Mouse (Mus musculus) macrophage (primary cell): ENCODE measurements around the gene Usp54. TPM values are rescaled to one million over a fixed set of nuclear protein-coding genes. Genes with fewer than 3 reads are reported as not detected.
A peak's percentile ranks its signal among the peaks of the same experiment; 100 is the strongest.
"Not testable (repeated sequence)": the region's sequence is repeated elsewhere in the genome, so short reads cannot be mapped to it uniquely, and the experiment has no call there.

ENCODE experiments used
- H3K27ac ChIP-seq: fragments of 350-480 bp; formaldehyde crosslinking; 2 replicates; pipeline ENCODE4 v1.9.0; 2021
- H3K36me3 ChIP-seq: fragments of 350-480 bp; formaldehyde crosslinking; 2 replicates; pipeline ENCODE4 v1.9.0; 2021; ENCODE audit errors: inconsistent target
- H3K4me3 ChIP-seq: fragments of 350-480 bp; formaldehyde crosslinking; 2 replicates; pipeline ENCODE4 v1.9.0; 2021; ENCODE audit errors: inconsistent target
- H3K79me2 ChIP-seq: fragments of 350-480 bp; formaldehyde crosslinking; 2 replicates; pipeline ENCODE4 v1.9.0; 2021; ENCODE audit errors: inconsistent target
- WGBS: methylation state at CpG from one replicate; pipeline ENCODE4 v1.1.7; 2026; ENCODE audit warnings: inconsistent platforms; ENCODE audit not compliant: missing documents; 5-methylcytosine and 5-hydroxymethylcytosine counted together
- polyA plus RNA-seq: library from polyadenylated mRNA; stranded (reverse); fragments of 250-400 nt; gene quantifications from 3 replicates; pipeline ENCODE4 v1.2.4, GENCODE M21; 2018; ENCODE audit warnings: inconsistent platforms

Gene Usp54
- polyA plus RNA-seq, 1 experiment from 2014 or later: 2.2 TPM

DNA sequence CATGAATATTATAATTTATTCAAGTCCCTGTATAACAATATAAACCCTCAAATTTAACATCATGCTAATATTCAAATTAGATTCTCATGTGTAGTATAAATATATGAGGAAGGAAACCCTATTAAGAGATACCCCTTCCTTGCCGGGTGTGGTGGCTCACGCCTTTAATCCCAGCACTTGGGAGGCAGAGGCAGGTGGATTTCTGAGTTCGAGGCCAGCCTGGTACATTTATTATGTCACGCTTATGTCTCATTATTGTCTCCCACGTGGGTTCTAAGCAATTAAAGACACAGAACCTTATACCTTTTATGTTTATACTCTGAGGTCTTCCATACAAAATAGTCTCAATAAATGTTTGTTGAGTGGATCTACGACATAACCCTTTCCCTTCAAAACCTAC, 2.2 kb downstream of the Usp54 start:
- no peaks in the 10 kb centered on the region for H3K36me3 ChIP-seq
- H3K4me3 ChIP-seq: no peak overlapping the region
- H3K27ac ChIP-seq: no peak overlapping the region
- peaks cover 10% of the 10 kb centered on the region; the same call in 1 of the 2 replicates for H3K79me2 ChIP-seq
- WGBS: 88% methylated on average over 6 of the region's 6 CpGs

DNA sequence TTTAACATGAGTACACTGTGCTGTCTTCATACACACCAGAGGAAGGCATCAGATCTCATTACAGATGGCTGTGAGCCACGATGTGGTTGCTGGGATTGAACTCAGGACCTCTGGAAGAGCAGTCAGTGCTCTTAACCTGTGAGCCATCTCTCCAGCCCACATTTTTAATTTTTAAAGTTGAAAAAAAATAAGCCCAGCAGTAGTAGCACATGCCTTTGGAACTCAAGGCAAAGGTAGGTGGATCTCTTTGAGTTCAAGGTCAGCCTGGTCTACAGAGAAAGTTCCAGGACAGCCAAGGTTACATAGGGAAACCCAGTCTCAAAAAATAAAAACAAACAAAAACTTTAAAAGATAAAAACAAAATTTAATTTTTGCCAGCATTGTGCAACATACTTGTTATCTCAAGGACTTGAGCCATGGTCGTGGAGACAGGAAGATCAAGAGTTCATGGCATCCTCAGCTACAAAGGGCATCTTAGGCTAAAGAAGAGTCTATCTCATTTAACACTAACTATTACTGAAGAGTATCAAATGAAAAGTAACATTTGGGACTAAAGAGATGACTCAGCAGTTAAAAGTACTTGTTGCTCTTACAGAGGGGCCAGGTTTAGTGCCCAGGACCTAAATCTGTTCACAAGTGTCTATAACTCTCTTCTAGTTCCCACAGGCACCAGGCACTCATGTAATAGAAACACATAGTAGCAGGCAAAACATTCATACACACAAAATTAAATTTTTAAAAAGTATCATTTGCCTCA, 2.9 kb downstream of the Usp54 start:
- no peaks in the 10 kb centered on the region for H3K36me3 ChIP-seq
- H3K4me3 ChIP-seq: no peak overlapping the region
- no peak overlapping the region for H3K27ac ChIP-seq
- peaks cover 10% of the 10 kb centered on the region; the same call in 1 of the 2 replicates for H3K79me2 ChIP-seq
- WGBS: 92% methylated on average over 2 of the region's 2 CpGs

- WGBS: 79% methylated on average over 3 of the region's 3 CpGs
- not testable (repeated sequence) for H3K79me2 ChIP-seq, H3K4me3 ChIP-seq, H3K36me3 ChIP-seq, H3K27ac ChIP-seq
Observed at GRCm38 (mm10) chr14:20636968-20637367, 3.9 kb downstream of the Usp54 start.

- 100% methylated on average over 2 of the region's 2 CpGs for WGBS
- Histone ChIP-seq H3K4me3 (no peak overlapping the region), H3K79me2 (no peaks in the 10 kb centered on the region), H3K36me3 (no peaks in the 10 kb centered on the region), H3K27ac (no peak overlapping the region)
Observed at GRCm38 (mm10) chr14:20635546-20635945, 5.3 kb downstream of the Usp54 start.

GRCm38 (mm10) chr14:20631253-20631652, 9.6 kb downstream of the Usp54 start:
- 43% methylated on average over 4 of the region's 4 CpGs for WGBS
- Histone ChIP-seq H3K4me3 (no peak overlapping the region), H3K79me2 (no peaks in the 10 kb centered on the region)

DNA sequence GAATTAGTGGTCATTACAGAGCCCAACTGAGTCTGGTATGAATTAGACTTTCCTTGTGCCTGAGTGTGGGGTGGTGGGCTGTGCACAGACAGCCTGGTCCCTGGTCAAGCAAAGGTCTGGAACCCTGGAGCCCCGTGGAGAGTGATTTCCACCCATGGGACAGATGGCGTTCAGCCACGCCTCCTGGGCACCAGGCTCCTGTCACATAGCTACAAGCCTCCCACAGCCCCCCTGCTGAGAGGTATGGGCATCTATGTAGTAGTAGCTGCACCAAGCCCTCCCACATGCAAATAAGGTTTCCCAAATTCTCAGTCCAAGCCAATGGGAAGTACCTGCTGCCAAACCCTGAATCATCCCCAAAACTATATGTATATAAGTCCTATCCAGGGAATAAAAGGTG, 13.9 kb downstream of the Usp54 start:
- H3K36me3 ChIP-seq: no peaks in the 10 kb centered on the region
- no peak overlapping the region for H3K4me3 ChIP-seq
- 91% methylated on average over 3 of the region's 3 CpGs for whole genome bisulfite sequencing
- no peak overlapping the region for H3K27ac ChIP-seq
- no peaks in the 10 kb centered on the region for H3K79me2 ChIP-seq

More at GRCm38 (mm10) chr14:20631253-20631652, 9.6 kb downstream of the Usp54 start:
- Histone ChIP-seq H3K36me3 (no peaks in the 10 kb centered on the region), H3K27ac (no peak overlapping the region)

- 93% methylated on average over 2 of the region's 2 CpGs for WGBS
- H3K27ac ChIP-seq: no peak overlapping the region
- H3K36me3 ChIP-seq: no peaks in the 10 kb centered on the region
- no peaks in the 10 kb centered on the region for H3K79me2 ChIP-seq
- no peak overlapping the region for H3K4me3 ChIP-seq
Observed at GRCm38 (mm10) chr14:20626447-20626846, 14.4 kb downstream of the Usp54 start.

GRCm38 (mm10) chr14:20622907-20623306, 18.0 kb downstream of the Usp54 start:
- 94% methylated on average over 3 of the region's 3 CpGs for WGBS

DNA sequence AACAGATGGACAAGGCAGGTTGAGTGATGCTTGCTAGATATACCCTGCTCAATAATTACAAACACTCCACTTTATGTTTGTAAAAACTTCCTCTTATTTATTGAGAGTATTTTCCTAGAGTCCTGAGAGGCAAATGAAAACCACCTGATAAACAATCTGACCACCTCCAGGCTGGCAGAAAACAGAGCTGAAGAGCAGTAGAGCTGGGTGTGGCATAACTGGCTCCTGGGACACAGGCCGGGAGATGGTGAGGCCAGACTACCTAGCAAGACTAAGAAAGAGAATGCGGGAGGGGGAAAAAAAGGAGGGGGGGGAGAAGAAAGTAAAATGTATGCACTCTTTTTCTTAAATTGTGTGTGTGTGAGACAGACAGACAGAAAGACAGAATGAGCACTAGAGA, 18.5 kb downstream of the Usp54 start:
- Histone ChIP-seq H3K27ac (no peak overlapping the region), H3K36me3 (no peaks in the 10 kb centered on the region), H3K79me2 (no peaks in the 10 kb centered on the region), H3K4me3 (no peak overlapping the region)
- 100% methylated on average over 2 of the region's 2 CpGs for WGBS

More at GRCm38 (mm10) chr14:20622907-20623306, 18.0 kb downstream of the Usp54 start:
- H3K36me3 ChIP-seq: no peaks in the 10 kb centered on the region
- H3K79me2 ChIP-seq: no peaks in the 10 kb centered on the region
- H3K27ac ChIP-seq: no peak overlapping the region
- H3K4me3 ChIP-seq: no peak overlapping the region

- Histone ChIP-seq H3K79me2 (no peaks in the 10 kb centered on the region), H3K4me3 (no peak overlapping the region), H3K36me3 (no peaks in the 10 kb centered on the region), H3K27ac (no peak overlapping the region)
- WGBS: 100% methylated on average over 2 of the region's 2 CpGs
Observed at GRCm38 (mm10) chr14:20621903-20622302, 19.0 kb downstream of the Usp54 start.

DNA sequence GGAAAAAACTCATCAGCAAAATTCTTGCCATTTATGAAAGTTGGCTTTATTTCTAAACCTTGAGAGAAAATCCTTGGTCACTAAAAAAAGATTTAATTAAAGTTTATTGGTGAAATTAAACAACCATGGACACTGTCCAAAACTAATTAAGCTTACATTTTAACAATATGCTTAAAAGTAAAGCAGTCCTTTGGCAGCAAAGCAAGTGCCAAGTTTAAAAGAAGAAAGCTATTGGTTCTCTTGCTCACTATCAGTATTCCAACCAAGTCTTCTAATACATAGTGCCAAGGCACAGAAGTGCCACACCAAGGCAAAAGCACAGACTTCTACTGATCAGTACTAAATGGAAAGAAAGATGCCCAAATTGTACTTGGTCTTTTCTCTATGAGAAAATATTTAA, 21.7 kb downstream of the Usp54 start:
- Histone ChIP-seq H3K79me2 (no peaks in the 10 kb centered on the region), H3K4me3 (no peak overlapping the region), H3K27ac (no peak overlapping the region), H3K36me3 (no peaks in the 10 kb centered on the region)

DNA sequence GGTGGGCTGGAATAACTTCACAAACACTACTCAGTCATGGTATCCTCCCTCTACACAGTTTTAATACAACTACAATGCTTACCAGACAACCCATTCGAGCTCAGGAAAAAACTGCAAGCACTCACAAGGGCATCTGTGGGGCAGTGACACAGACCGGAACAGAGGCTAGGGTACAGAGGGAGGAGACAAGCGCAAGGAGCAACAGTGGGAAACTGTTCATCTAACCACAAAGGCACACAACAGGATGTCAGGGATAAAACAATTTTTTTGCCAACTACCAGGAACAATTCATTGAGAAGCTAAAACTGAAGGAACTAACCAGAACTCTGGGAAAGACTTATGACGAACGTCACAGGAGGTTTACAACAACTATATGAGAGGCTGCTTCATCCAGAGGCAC, 22.7 kb downstream of the Usp54 start:
- Histone ChIP-seq H3K27ac (0 out of 2 replicates have a peak overlapping the region, but pooled peaks have one; percentile 1), H3K4me3 (no peak overlapping the region), H3K36me3 (no peaks in the 10 kb centered on the region), H3K79me2 (no peaks in the 10 kb centered on the region)
- 9% methylated on average over 5 of the region's 5 CpGs for WGBS

- WGBS: 69% methylated on average over 2 of the region's 2 CpGs
- H3K27ac ChIP-seq: no peak overlapping the region
- H3K4me3 ChIP-seq: no peak overlapping the region
- H3K79me2 ChIP-seq: no peaks in the 10 kb centered on the region
- H3K36me3 ChIP-seq: no peaks in the 10 kb centered on the region
Observed at GRCm38 (mm10) chr14:20616421-20616820, 24.4 kb downstream of the Usp54 start.

- WGBS: 90% methylated on average over 2 of the region's 2 CpGs
- no peak overlapping the region for H3K4me3 ChIP-seq
- no peaks in the 10 kb centered on the region for H3K36me3 ChIP-seq
- H3K79me2 ChIP-seq: no peaks in the 10 kb centered on the region
- no peak overlapping the region for H3K27ac ChIP-seq
Observed at GRCm38 (mm10) chr14:20615075-20615474, 25.8 kb downstream of the Usp54 start.

- WGBS: 93% methylated on average over 1 of the region's 1 CpGs
Observed at GRCm38 (mm10) chr14:20612820-20613219, 28.0 kb downstream of the Usp54 start.

DNA sequence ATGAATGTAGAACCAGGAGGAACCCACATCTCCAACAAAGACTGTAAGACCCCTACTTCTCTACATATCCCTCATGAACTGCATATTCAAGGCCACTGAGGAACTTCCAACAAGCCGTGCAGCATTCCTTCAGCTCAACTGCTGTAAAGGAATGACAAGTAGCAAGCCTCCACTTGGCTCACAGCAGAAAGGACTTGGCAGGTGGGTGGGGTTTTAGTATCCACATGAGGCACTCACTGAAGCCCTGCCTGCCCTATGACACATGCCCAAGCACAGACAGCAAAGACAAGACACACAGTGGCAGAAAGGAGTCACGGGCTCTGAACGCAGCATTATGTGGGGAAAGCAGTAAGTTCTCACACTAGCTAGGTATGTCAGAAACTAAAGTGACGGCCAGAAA, 30.7 kb downstream of the Usp54 start:
- Histone ChIP-seq H3K36me3 (no peaks in the 10 kb centered on the region), H3K4me3 (no peak overlapping the region), H3K79me2 (no peaks in the 10 kb centered on the region), H3K27ac (no peak overlapping the region)
- WGBS: 92% methylated on average over 4 of the region's 4 CpGs

More at GRCm38 (mm10) chr14:20612820-20613219, 28.0 kb downstream of the Usp54 start:
- Histone ChIP-seq H3K27ac (no peak overlapping the region), H3K36me3 (no peaks in the 10 kb centered on the region), H3K4me3 (no peak overlapping the region), H3K79me2 (no peaks in the 10 kb centered on the region)
